Mouse (Mus musculus) forebrain, embryonic 15.5 days (tissue): ENCODE measurements around the gene Hist2h2be. TPM values are rescaled to one million over a fixed set of nuclear protein-coding genes. Genes with fewer than 3 reads are reported as not detected.
"Not testable (repeated sequence)": the region's sequence is repeated elsewhere in the genome, so short reads cannot be mapped to it uniquely, and the experiment has no call there.

ENCODE experiments used
- ATAC-seq: fragments of 200-750 bp; cut with Nextera tagmentation; replicated peaks from 2 replicates; pipeline ENCODE4 v1.8.0; 2017; ENCODE audit warnings: mild to moderate bottlenecking, moderate TSS enrichment, moderate library complexity
- H3K27ac ChIP-seq: fragments of 300-500 bp; sonication (generic); replicated peaks from 2 replicates; pipeline ENCODE4 v1.5.1; 2015; ENCODE audit warnings: mild to moderate bottlenecking, inconsistent platforms
- H3K27me3 ChIP-seq: fragments of 300-500 bp; sonication (generic); 2 replicates; pipeline ENCODE4 v1.6.1; 2015; ENCODE audit warnings: inconsistent platforms
- H3K36me3 ChIP-seq: fragments of 300-500 bp; sonication (generic); 2 replicates; pipeline ENCODE4 v1.6.1; 2015; ENCODE audit warnings: mild to moderate bottlenecking, inconsistent platforms
- H3K4me1 ChIP-seq: fragments of 300-500 bp; sonication (generic); 2 replicates; pipeline ENCODE4 v1.6.1; 2015; ENCODE audit warnings: inconsistent platforms
- H3K4me2 ChIP-seq: fragments of 300-500 bp; sonication (generic); replicated peaks from 2 replicates; pipeline ENCODE4 v1.6.1; 2015; ENCODE audit warnings: mild to moderate bottlenecking, inconsistent platforms
- H3K4me3 ChIP-seq: fragments of 300-500 bp; sonication (generic); 2 replicates; pipeline ENCODE4 v1.5.1; 2015; ENCODE audit warnings: mild to moderate bottlenecking, inconsistent platforms
- H3K9ac ChIP-seq: fragments of 300-500 bp; sonication (generic); replicated peaks from 2 replicates; pipeline ENCODE4 v1.6.1; 2015; ENCODE audit warnings: mild to moderate bottlenecking, inconsistent platforms
- H3K9me3 ChIP-seq: fragments of 300-500 bp; sonication (generic); 2 replicates; pipeline ENCODE4 v1.6.1; 2016; ENCODE audit warnings: inconsistent platforms
- WGBS: fragments of 180-500 bp; shearing (Covaris S2); methylation state at CpG from one replicate; pipeline ENCODE4 v1.1.7; 2015; ENCODE audit warnings: mixed read lengths; 5-methylcytosine and 5-hydroxymethylcytosine counted together
- polyA plus RNA-seq: library from polyadenylated mRNA; unstranded; fragments of >200 nt; fragmentation: Nextera tagmentation; extraction: Ambion mirVana; gene quantifications from 2 replicates; pipeline ENCODE4 v1.2.1, GENCODE M21; 2015

Hist2h2be gene
- polyA plus RNA-seq, 1 experiment from 2014 or later: 9.7 TPM

- 37% methylated on average over 12 of the region's 12 CpGs for WGBS
- no peaks in the 10 kb centered on the region for H3K27me3 ChIP-seq
- H3K4me2 ChIP-seq: peak overlapping the region; percentile 67
- H3K4me3 ChIP-seq: peak overlapping the region; percentile 60
- peak overlapping the region; percentile 70 for H3K27ac ChIP-seq
- peak overlapping the region; percentile 73 for H3K9ac ChIP-seq
- H3K36me3 ChIP-seq: peaks cover 20% of the 10 kb centered on the region
- ATAC-seq: peak; percentile 52; the same call in 1 of the 2 replicates
- no peaks in the 10 kb centered on the region for H3K9me3 ChIP-seq
- peaks cover 25% of the 10 kb centered on the region for H3K4me1 ChIP-seq
Measured at GRCm38 (mm10) chr3:96181510-96182381, 39.2 kb upstream of the Hist2h2be start.

GRCm38 (mm10) chr3:96182382-96182776 lies 38.5 kb upstream of the Hist2h2be start:
- Histone ChIP-seq H3K4me2 (peak overlapping the region; percentile 67), H3K27ac (peak overlapping the region; percentile 70; the same call in 1 of the 2 replicates), H3K4me3 (peak overlapping the region; percentile 60), H3K36me3 (peaks cover 16% of the 10 kb centered on the region), H3K27me3 (no peaks in the 10 kb centered on the region), H3K9me3 (no peaks in the 10 kb centered on the region), H3K9ac (peak overlapping the region; percentile 73), H3K4me1 (peaks cover 25% of the 10 kb centered on the region)
- WGBS: 30% methylated on average over 4 of the region's 4 CpGs
- no peak for ATAC-seq

GRCm38 (mm10) chr3:96192977-96193376 lies 27.9 kb upstream of the Hist2h2be start:
- H3K36me3 ChIP-seq: peaks cover 31% of the 10 kb centered on the region

GRCm38 (mm10) chr3:96194966-96195365 lies 26.0 kb upstream of the Hist2h2be start:
- H3K4me2 ChIP-seq: no peak overlapping the region
- ATAC-seq: no peak
- WGBS: 91% methylated on average over 10 of the region's 10 CpGs
- peaks cover 17% of the 10 kb centered on the region for H3K4me1 ChIP-seq
- H3K4me3 ChIP-seq: no peak overlapping the region
- H3K36me3 ChIP-seq: peaks cover 23% of the 10 kb centered on the region
- H3K9me3 ChIP-seq: no peaks in the 10 kb centered on the region
- no peak overlapping the region for H3K27ac ChIP-seq
- no peaks in the 10 kb centered on the region for H3K27me3 ChIP-seq
- no peak overlapping the region for H3K9ac ChIP-seq

More at GRCm38 (mm10) chr3:96192977-96193376, 27.9 kb upstream of the Hist2h2be start:
- ATAC-seq: no peak
- 68% methylated on average over 12 of the region's 12 CpGs for WGBS
- no peak overlapping the region for H3K4me3 ChIP-seq
- no peak overlapping the region for H3K27ac ChIP-seq
- H3K9ac ChIP-seq: no peak overlapping the region
- no peaks in the 10 kb centered on the region for H3K9me3 ChIP-seq
- peaks cover 13% of the 10 kb centered on the region for H3K4me1 ChIP-seq
- no peak overlapping the region for H3K4me2 ChIP-seq
- H3K27me3 ChIP-seq: no peaks in the 10 kb centered on the region

- no peak for ATAC-seq
- 0 out of 2 replicates have a peak overlapping the region, but pooled peaks have one; percentile 87 for H3K4me3 ChIP-seq
- H3K36me3 ChIP-seq: peaks cover 15% of the 10 kb centered on the region
- H3K4me2 ChIP-seq: peak overlapping the region; percentile 97; the same call in 1 of the 2 replicates
- H3K27ac ChIP-seq: no peak overlapping the region
- H3K9me3 ChIP-seq: no peaks in the 10 kb centered on the region
- H3K4me1 ChIP-seq: peaks cover 17% of the 10 kb centered on the region
- H3K9ac ChIP-seq: no peak overlapping the region
- H3K27me3 ChIP-seq: no peaks in the 10 kb centered on the region
- WGBS: 93% methylated on average over 11 of the region's 11 CpGs
Measured at GRCm38 (mm10) chr3:96195616-96196313, 25.2 kb upstream of the Hist2h2be start.

GRCm38 (mm10) chr3:96196437-96197128 lies 24.3 kb upstream of the Hist2h2be start:
- no peaks in the 10 kb centered on the region for H3K9me3 ChIP-seq
- ATAC-seq: peak; percentile 7
- 20% methylated on average over 27 of the region's 27 CpGs for WGBS
- H3K36me3 ChIP-seq: peaks cover 12% of the 10 kb centered on the region
- H3K27me3 ChIP-seq: no peaks in the 10 kb centered on the region
- H3K9ac ChIP-seq: peak overlapping the region; percentile 93
- peak overlapping the region; percentile 87 for H3K4me3 ChIP-seq
- H3K4me1 ChIP-seq: peaks cover 17% of the 10 kb centered on the region
- peak overlapping the region; percentile 98 for H3K27ac ChIP-seq
- peak overlapping the region; percentile 97 for H3K4me2 ChIP-seq

- Histone ChIP-seq H3K4me1 (peaks cover 17% of the 10 kb centered on the region), H3K27ac (peak overlapping the region; percentile 98), H3K9ac (peak overlapping the region; percentile 93), H3K36me3 (peaks cover 8% of the 10 kb centered on the region), H3K9me3 (no peaks in the 10 kb centered on the region), H3K4me3 (peak overlapping the region; percentile 87), H3K4me2 (peak overlapping the region; percentile 97), H3K27me3 (no peaks in the 10 kb centered on the region)
- peak; percentile 96 for ATAC-seq
- under 1% methylated on average over 50 of the region's 50 CpGs for WGBS
Measured at GRCm38 (mm10) chr3:96197129-96197749, 23.7 kb upstream of the Hist2h2be start.

GRCm38 (mm10) chr3:96198181-96198580 lies 22.7 kb upstream of the Hist2h2be start:
- Histone ChIP-seq H3K27me3 (no peaks in the 10 kb centered on the region), H3K9me3 (no peaks in the 10 kb centered on the region), H3K4me1 (peaks cover 17% of the 10 kb centered on the region), H3K9ac (peak overlapping the region; percentile 25; the same call in 1 of the 2 replicates), H3K4me2 (peak overlapping the region; percentile 97), H3K36me3 (peaks cover 4% of the 10 kb centered on the region), H3K27ac (peak overlapping the region; percentile 7; the same call in 1 of the 2 replicates), H3K4me3 (peak overlapping the region; percentile 87)
- peak; percentile 34 for ATAC-seq
- 1% methylated on average over 6 of the region's 6 CpGs for WGBS

- H3K27me3 ChIP-seq, ATAC-seq, H3K36me3 ChIP-seq, H3K9ac ChIP-seq, H3K4me3 ChIP-seq, H3K9me3 ChIP-seq, H3K27ac ChIP-seq: not testable (repeated sequence)
- 27% methylated on average over 8 of the region's 8 CpGs for WGBS
- Histone ChIP-seq H3K4me1 (peaks cover 17% of the 10 kb centered on the region), H3K4me2 (peak overlapping the region; percentile 97)
Measured at GRCm38 (mm10) chr3:96198601-96199251, 22.2 kb upstream of the Hist2h2be start.

- peaks cover 4% of the 10 kb centered on the region for H3K36me3 ChIP-seq
- ATAC-seq: no peak
- H3K9me3 ChIP-seq: no peaks in the 10 kb centered on the region
- H3K27ac ChIP-seq: no peak overlapping the region
- WGBS: 70% methylated on average over 2 of the region's 2 CpGs
- H3K9ac ChIP-seq: no peak overlapping the region
- H3K4me2 ChIP-seq: no peak overlapping the region
- peaks cover 17% of the 10 kb centered on the region for H3K4me1 ChIP-seq
- no peaks in the 10 kb centered on the region for H3K27me3 ChIP-seq
- H3K4me3 ChIP-seq: no peak overlapping the region
Measured at GRCm38 (mm10) chr3:96199731-96200130, 21.2 kb upstream of the Hist2h2be start.

GRCm38 (mm10) chr3:96207819-96208218 lies 13.1 kb upstream of the Hist2h2be start:
- 85% methylated on average over 3 of the region's 3 CpGs for WGBS

More at GRCm38 (mm10) chr3:96207819-96208218, 13.1 kb upstream of the Hist2h2be start:
- Histone ChIP-seq H3K27me3 (0 out of 2 replicates have a peak, but pooled peaks cover 2% of the 10 kb centered on the region), H3K4me1 (no peaks in the 10 kb centered on the region), H3K9me3 (no peaks in the 10 kb centered on the region), H3K36me3 (no peaks in the 10 kb centered on the region), H3K4me3 (no peak overlapping the region), H3K9ac (no peak overlapping the region), H3K27ac (no peak overlapping the region), H3K4me2 (no peak overlapping the region)
- no peak for ATAC-seq
